Mouse (Mus musculus) kidney, adult 2 months (tissue): Measurements from ENCODE around the gene Ppm1n. TPM values are rescaled to one million over a fixed set of nuclear protein-coding genes. Genes with fewer than 3 reads are reported as not detected.

Source experiments
- DNase-seq: peaks from one replicate; pipeline ENCODE4 v3.0.0; 2021
- H3K27ac ChIP-seq: fragments of 200-500 bp; 2 replicates; pipeline ENCODE4 v1.5.1; 2012; ENCODE audit warnings: low read depth, low read length, control low read depth, inconsistent platforms; ENCODE audit not compliant: insufficient read depth
- H3K27me3 ChIP-seq: fragments of 200-500 bp; replicated peaks from 2 replicates; pipeline ENCODE4 v1.6.1; 2012; ENCODE audit warnings: mild to moderate bottlenecking, moderate library complexity, low read length, inconsistent platforms; ENCODE audit not compliant: control insufficient read depth, insufficient read depth
- H3K36me3 ChIP-seq: fragments of 200-500 bp; 2 replicates; pipeline ENCODE4 v1.6.1; 2012; ENCODE audit warnings: mild to moderate bottlenecking, moderate library complexity, low read length, inconsistent platforms; ENCODE audit not compliant: control insufficient read depth, insufficient read depth
- H3K4me1 ChIP-seq: fragments of 200-500 bp; 2 replicates; pipeline ENCODE4 v1.6.1; 2011; ENCODE audit warnings: low read length; ENCODE audit not compliant: control insufficient read depth, insufficient read depth
- H3K4me3 ChIP-seq: fragments of 200-500 bp; 2 replicates; pipeline ENCODE4 v1.5.1; 2011; ENCODE audit warnings: mild to moderate bottlenecking, low read depth, low read length, control low read depth; ENCODE audit not compliant: insufficient read depth
- CTCF ChIP-seq: fragments of 200-500 bp; conservative IDR thresholded peaks from 2 replicates; pipeline ENCODE4 v1.5.1; 2011; ENCODE audit warnings: low read depth, mild to moderate bottlenecking, control low read depth, low read length, moderate library complexity, mixed read lengths; ENCODE audit not compliant: insufficient read depth, insufficient read length
- POLR2A ChIP-seq: fragments of 200-500 bp; IDR thresholded peaks from one replicate; pipeline ENCODE4 v1.6.1; 2011; ENCODE audit warnings: low read depth, low read length, control low read depth
- WGBS: fragments of 180-500 bp; shearing (Covaris S2); methylation state at CpG from one replicate; pipeline ENCODE4 v1.1.7; 2018; 5-methylcytosine and 5-hydroxymethylcytosine counted together
- polyA plus RNA-seq: library from polyadenylated mRNA; depleted of rRNA; stranded (reverse); fragments of >200 nt; gene quantifications from 2 replicates; pipeline ENCODE4 v1.2.3, GENCODE M21; 2012

The Ppm1n gene
- polyA plus RNA-seq, 1 experiment: not detected

- Histone ChIP-seq H3K27ac (no peak overlapping the region), H3K36me3 (no peaks in the 10 kb centered on the region), H3K4me1 (peaks cover 3% of the 10 kb centered on the region; the same call in 1 of the 2 replicates), H3K27me3 (no peaks in the 10 kb centered on the region), H3K4me3 (peak overlapping the region; percentile 39)
- WGBS: 10% methylated on average over 22 of the region's 22 CpGs
- peak; percentile 86 for TF ChIP-seq CTCF
- no peak for TF ChIP-seq POLR2A
- DNase-seq: peak; percentile 98
Measured at GRCm38 (mm10) chr7:19295503-19296185, 15.8 kb upstream of the Ppm1n start.

GRCm38 (mm10) chr7:19290969-19291596 is 11.2 kb upstream of the Ppm1n start:
- 7% methylated on average over 20 of the region's 20 CpGs for WGBS
- H3K4me3 ChIP-seq: peak overlapping the region; percentile 38
- TF ChIP-seq CTCF: no peak
- no peak for TF ChIP-seq POLR2A
- DNase-seq: no peak
- H3K27me3 ChIP-seq: no peaks in the 10 kb centered on the region
- no peak overlapping the region for H3K27ac ChIP-seq
- peaks cover 3% of the 10 kb centered on the region; the same call in 1 of the 2 replicates for H3K4me1 ChIP-seq
- H3K36me3 ChIP-seq: no peaks in the 10 kb centered on the region

- DNase-seq: peak; percentile 55
- H3K36me3 ChIP-seq: no peaks in the 10 kb centered on the region
- peak; percentile 62 for TF ChIP-seq CTCF
- no peak for TF ChIP-seq POLR2A
- no peak overlapping the region for H3K4me3 ChIP-seq
- no peaks in the 10 kb centered on the region for H3K27me3 ChIP-seq
- no peak overlapping the region for H3K27ac ChIP-seq
- 20% methylated on average over 4 of the region's 4 CpGs for WGBS
- H3K4me1 ChIP-seq: no peaks in the 10 kb centered on the region
Measured at GRCm38 (mm10) chr7:19284763-19285162, 4.9 kb upstream of the Ppm1n start.

- Histone ChIP-seq H3K4me1 (no peaks in the 10 kb centered on the region), H3K4me3 (no peak overlapping the region), H3K27me3 (0 out of 2 replicates have a peak, but pooled peaks cover 2% of the 10 kb centered on the region), H3K36me3 (no peaks in the 10 kb centered on the region), H3K27ac (no peak overlapping the region)
- 33% methylated on average over 14 of the region's 14 CpGs for WGBS
- no peak for TF ChIP-seq CTCF
- TF ChIP-seq POLR2A: no peak
- DNase-seq: no peak
Measured at GRCm38 (mm10) chr7:19283406-19283804, 3.5 kb upstream of the Ppm1n start.

- no peak overlapping the region for H3K27ac ChIP-seq
- under 1% methylated on average over 35 of the region's 35 CpGs for WGBS
- H3K4me3 ChIP-seq: peak overlapping the region; percentile 23
- no peaks in the 10 kb centered on the region for H3K36me3 ChIP-seq
- DNase-seq: peak; percentile 57
- H3K4me1 ChIP-seq: no peaks in the 10 kb centered on the region
- 0 out of 2 replicates have a peak, but pooled peaks cover 2% of the 10 kb centered on the region for H3K27me3 ChIP-seq
- no peak for TF ChIP-seq CTCF
- no peak for TF ChIP-seq POLR2A
Measured at GRCm38 (mm10) chr7:19282791-19283405, 3.0 kb upstream of the Ppm1n start.

GRCm38 (mm10) chr7:19282385-19282784 is 2.5 kb upstream of the Ppm1n start, which contains the start of gene Rtn2:
Rtn2 (plus strand) TSS chr7:19282624.
- 0 out of 2 replicates have a peak, but pooled peaks cover 2% of the 10 kb centered on the region for H3K27me3 ChIP-seq
- DNase-seq: peak; percentile 83
- no peak within 1 kb of the TSS for H3K27ac ChIP-seq
- H3K36me3 ChIP-seq: no peaks in the 10 kb centered on the region
- peak within 1 kb of the TSS; percentile 23 for H3K4me3 ChIP-seq
- WGBS: 1% methylated on average over 37 of the region's 37 CpGs
- H3K4me1 ChIP-seq: no peaks in the 10 kb centered on the region
- no peak for TF ChIP-seq CTCF
- TF ChIP-seq POLR2A: no peak
